Mouse (Mus musculus) heart, postnatal 36 days (tissue): ENCODE data around the gene Klk1b5. TPM values are rescaled to one million over a fixed set of nuclear protein-coding genes. Genes with fewer than 3 reads are reported as not detected.
"Not testable (repeated sequence)": the region's sequence is repeated elsewhere in the genome, so short reads cannot be mapped to it uniquely, and the experiment has no call there.

Experiments used
- DNase-seq, 2 experiments: peaks; one replicate each; pipeline ENCODE4 v3.0.0; 2021 to 2022
- intact Hi-C: fragments of 180-260 bp; cut with DNase I; formaldehyde crosslinking; loops from one replicate; pipeline ENCODE4 v1.15.1; 2025
- total RNA-seq, 2 experiments: library from RNA; stranded (reverse); gene quantifications; 2 replicates each; pipeline ENCODE4 v1.2.3; 2021

The Klk1b5 gene
- total RNA-seq, 2 experiments from 2014 or later, result not detected

- intact Hi-C loops, DNase-seq: not testable (repeated sequence)
Measured at GRCm38 (mm10) chr7:44250732-44251275, 35.1 kb downstream of the Klk1b5 start.

DNA sequence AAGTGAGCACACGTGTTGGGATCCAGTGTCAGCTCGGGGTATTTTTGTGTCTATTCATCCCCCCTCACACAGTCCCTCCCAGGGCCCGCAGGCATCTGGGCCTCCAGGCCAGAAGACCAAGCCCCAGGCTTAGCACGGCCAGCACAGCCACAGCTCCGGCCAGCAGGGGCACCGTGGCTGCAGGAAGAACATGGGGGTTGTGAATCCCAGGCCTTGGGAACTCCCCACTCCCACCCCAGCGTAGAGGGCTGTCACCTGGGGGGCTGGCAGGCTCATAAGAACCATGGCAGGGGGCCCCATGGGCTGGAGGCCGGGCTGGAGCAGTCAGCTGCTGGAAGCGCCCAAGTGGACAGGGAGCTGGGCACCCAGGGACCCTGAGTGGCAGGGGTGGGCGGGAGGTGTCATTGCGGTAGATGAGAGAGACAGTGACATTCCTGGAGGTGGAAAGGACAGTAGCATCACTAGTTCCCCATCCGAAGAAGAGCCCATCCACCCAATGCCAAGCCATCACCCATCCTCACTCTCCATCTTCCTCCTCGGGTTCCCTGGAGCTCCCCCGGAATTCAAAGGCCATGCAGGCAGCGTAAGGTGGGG is 37.4 kb downstream of the Klk1b5 start:
- no peak for DNase-seq
- intact Hi-C loops, result no loop called here

- DNase-seq, result no peak
- intact Hi-C loops, result no loop called here
Measured at GRCm38 (mm10) chr7:44254930-44255329, 39.2 kb downstream of the Klk1b5 start.

DNA sequence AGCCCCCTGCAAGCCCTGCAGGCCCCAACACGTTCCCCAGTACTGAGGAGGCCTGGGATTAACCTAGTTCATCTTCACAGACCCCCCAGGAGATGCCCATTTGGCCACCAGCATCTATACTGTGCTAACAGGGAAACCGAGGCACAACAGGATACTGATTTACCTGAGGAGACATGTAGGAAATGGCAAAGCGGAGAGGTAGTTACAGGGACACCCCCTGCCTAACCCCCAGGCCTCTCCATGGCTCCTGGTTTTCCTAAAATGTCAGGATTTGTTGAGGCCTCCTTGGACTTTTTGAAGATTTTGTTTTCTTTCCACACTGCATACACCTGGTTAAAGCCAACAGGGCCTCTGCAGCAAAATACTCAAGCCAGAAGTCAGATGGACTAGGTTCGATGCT is 41.5 kb downstream of the Klk1b5 start, which contains the start of gene Acp4:
Gene Acp4 (minus strand): TSS at position 101 of the 400 bp plus-strand sequence.
- intact Hi-C loops, result no loop called here
- no peak for DNase-seq

DNA sequence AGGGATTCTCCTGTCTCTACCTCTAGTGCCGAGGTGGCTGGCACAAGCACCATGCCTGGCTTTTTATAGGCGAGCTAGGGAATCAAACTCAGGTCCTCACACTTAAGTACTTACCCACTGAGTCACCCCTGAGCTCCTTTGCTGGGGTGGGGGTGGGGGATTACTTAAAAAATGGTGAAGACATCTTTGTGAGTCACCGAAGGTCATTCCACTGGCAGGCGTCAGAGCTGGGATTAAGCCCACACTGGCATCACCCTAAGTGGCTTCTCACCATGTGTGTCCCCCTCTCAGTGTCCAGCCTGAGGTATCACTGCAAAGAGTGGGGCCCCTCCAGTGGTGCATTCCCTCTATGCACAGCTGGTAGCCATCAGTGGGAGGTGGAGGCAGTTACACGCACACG is 44.7 kb downstream of the Klk1b5 start:
- no peak for DNase-seq

DNA sequence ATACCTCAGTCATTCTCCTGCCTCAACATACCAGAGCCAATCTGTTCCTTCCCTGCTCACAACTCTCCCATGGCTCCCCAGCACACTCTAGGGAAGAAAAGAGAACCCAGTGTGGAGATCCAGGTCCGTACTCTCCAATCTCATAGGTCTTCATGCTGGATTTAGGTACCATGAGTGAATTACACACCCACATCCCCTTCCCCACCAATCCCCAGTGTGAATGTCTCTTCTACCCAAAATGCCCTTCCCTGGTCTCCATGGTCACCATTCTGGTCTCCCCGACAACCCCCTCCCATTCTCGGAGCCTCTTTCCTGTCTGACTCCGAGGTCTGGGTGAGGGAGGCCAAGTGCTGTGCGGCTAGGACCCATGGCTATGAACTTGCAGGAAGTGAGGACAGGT is 45.4 kb downstream of the Klk1b5 start, which contains the start of gene Gm15517:
Gene Gm15517 (plus strand): TSS at position 301 of the 400 bp plus-strand sequence.
- no peak for DNase-seq
- intact Hi-C loops, result loop anchor here (5.0 kb wide), 2 partner anchors 46 to 291 kb away; partner anchors contain the start of genes Clec11a and Nr1h2

More for the DNA sequence above, 44.7 kb downstream of the Klk1b5 start:
- intact Hi-C loops, result loop anchor here (5.0 kb wide), 2 partner anchors 47 to 292 kb away; partner anchors contain the start of genes Clec11a and Nr1h2

- DNase-seq, result peak; percentile 95 to 98
- intact Hi-C loops, result loop anchor here (1.0 to 5.0 kb wide), 5 partner anchors 44 to 289 kb away; partner anchors contain the start of genes Clec11a and Nr1h2
Measured at GRCm38 (mm10) chr7:44262791-44263643, 47.3 kb downstream of the Klk1b5 start.

DNA sequence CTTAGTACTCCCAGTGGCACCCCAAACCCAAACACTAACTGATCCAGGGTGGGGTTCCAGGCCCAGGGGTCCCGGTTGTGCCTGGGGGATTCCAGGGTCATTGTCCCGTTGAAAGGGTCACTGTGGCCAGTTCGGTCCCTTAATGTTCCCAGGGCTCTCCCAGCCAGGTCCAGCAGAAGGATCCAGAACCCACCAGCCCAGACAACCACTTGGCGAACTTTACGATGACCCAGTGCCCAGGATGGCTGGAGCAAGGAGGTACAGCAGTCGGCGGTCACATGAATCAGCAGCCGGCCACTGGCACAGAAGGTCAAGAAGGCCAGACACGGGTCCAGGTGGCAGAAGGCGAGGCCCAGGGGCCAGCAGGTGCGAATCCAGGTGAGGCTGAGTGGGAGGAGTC is 52.4 kb downstream of the Klk1b5 start:
- no peak for DNase-seq
- intact Hi-C loops, result no loop called here

- intact Hi-C loops, result no loop called here
- DNase-seq, result no peak
Measured at GRCm38 (mm10) chr7:44269397-44269796, 53.7 kb downstream of the Klk1b5 start.

Other genes starting within 250 kb of the Klk1b5 start
- not detected for gene Klk1b1, start 249.2 kb upstream of the Klk1b5 start, total RNA-seq
- not detected for gene Klk1b9, start 239.9 kb upstream of the Klk1b5 start, total RNA-seq
- not detected for gene Klk1b11, start 220.1 kb upstream of the Klk1b5 start, total RNA-seq
- under 1 TPM; 0.38 to 0.72 TPM for gene Klk1b26, start 203.8 kb upstream of the Klk1b5 start, total RNA-seq
- not detected for gene Klk1b27, start 163.7 kb upstream of the Klk1b5 start, total RNA-seq
- gene Klk1b21, start 113.6 kb upstream of the Klk1b5 start, total RNA-seq, result not detected
- gene Klk1b22, start 103.3 kb upstream of the Klk1b5 start, total RNA-seq, result not detected
- gene Klk1b16, start 79.2 kb upstream of the Klk1b5 start, total RNA-seq, result not detected
- gene Klk1b24, start 27.7 kb upstream of the Klk1b5 start, total RNA-seq, result not detected
- gene Klk1b3, start 17.8 kb upstream of the Klk1b5 start, total RNA-seq, result not detected
- gene Klk1b4, start 8.5 kb upstream of the Klk1b5 start, total RNA-seq, result not detected
- gene Klk1, start 9.4 kb downstream of the Klk1b5 start, total RNA-seq, result under 1 TPM in 1 of 2 experiments, not detected in 1; 0.33 TPM
- gene Gm36864, start 20.2 kb downstream of the Klk1b5 start, total RNA-seq, result not detected
- under 1 TPM; 0.58 to 0.70 TPM for gene 1700028J19Rik, start 30.8 kb downstream of the Klk1b5 start, total RNA-seq
- 10 to 100 TPM; 11.2 to 19.7 TPM for gene 2410002F23Rik, start 30.8 kb downstream of the Klk1b5 start, total RNA-seq
- gene Acp4, start 41.4 kb downstream of the Klk1b5 start, total RNA-seq, result not detected
- not detected for gene Gm15517, start 45.5 kb downstream of the Klk1b5 start, total RNA-seq
- under 1 TPM; 0.75 to 0.84 TPM for gene Clec11a, start 91.0 kb downstream of the Klk1b5 start, total RNA-seq
- 1 to 10 TPM in 1 of 2 experiments, under 1 TPM in 1; 1.00 to 1.5 TPM for gene Shank1, start 94.3 kb downstream of the Klk1b5 start, total RNA-seq
- gene Syt3, start 168.2 kb downstream of the Klk1b5 start, total RNA-seq, result 1 to 10 TPM; 1.7 to 3.4 TPM
- gene 1700008O03Rik, start 169.9 kb downstream of the Klk1b5 start, total RNA-seq, result under 1 TPM in 1 of 2 experiments, not detected in 1; 0.68 TPM
- 10 to 100 TPM; 20.5 to 21.6 TPM for gene Lrrc4b, start 213.1 kb downstream of the Klk1b5 start, total RNA-seq
- gene Aspdh, start 249.4 kb downstream of the Klk1b5 start, total RNA-seq, result under 1 TPM; 0.65 to 0.75 TPM